Mouse (Mus musculus) erythroblast, adult 5-6 weeks (primary cell): ENCODE results near the gene Hoxa13. TPM values are rescaled to one million over a fixed set of nuclear protein-coding genes. Genes with fewer than 3 reads are reported as not detected.

ENCODE experiments used
- ATAC-seq: replicated peaks from 2 replicates; pipeline ENCODE4 v1.8.0; 2016; ENCODE audit warnings: moderate number of reproducible peaks, mild to moderate bottlenecking, moderate TSS enrichment, inconsistent platforms; ENCODE audit not compliant: poor library complexity, low FRiP score, severe bottlenecking
- total RNA-seq, 2 experiments: library from RNA; stranded (forward) in 1 of 2; stranded (reverse) in 1 of 2; fragments of 150-400 nt in 1 of 2; fragments of 200-764, 138-1000 nt in 1 of 2; gene quantifications; 2 replicates each; pipeline versions ENCODE4 v1.2.3 to v1.2.4; 2015 to 2017; ENCODE audit warnings: low replicate concordance in 2 of 2

Gene Hoxa13
- total RNA-seq, 2 experiments from 2014 or later = not detected

DNA sequence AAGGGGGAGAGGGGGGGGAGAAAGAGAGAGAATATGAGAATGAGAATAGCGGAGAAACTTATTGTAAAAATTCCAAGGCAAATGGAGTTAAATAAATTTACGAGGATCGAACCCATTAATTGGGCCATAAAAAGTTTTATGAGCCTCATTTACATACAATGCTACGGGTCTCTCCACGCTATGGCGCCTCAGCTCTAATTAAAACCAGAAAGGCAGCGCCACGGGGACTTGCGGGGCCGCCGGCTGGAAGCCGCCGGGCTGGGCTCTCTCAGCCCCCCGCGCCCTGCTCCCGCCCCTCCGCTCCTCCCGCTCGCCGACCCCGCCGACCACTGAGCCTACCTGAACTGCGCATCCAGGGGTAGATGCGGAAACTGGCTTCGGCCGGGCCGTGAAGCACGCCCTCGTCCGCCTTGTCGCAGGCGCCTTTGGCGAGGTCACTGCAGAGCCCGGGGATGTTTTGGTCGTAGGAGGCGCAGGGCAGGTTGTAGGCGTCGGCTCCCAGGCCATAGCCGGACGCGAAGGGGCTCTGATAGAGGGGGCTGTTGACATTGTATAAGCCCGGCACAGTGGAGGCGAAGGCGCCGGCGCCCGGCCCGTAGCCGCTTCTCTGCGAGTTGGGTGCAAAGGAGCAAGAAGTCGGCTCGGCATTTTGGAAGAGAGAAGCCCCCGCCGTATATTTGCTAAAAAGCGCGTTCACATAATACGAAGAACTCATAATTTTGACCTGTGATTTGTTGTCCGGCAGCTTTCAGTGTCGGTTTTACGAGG is 43.8 kb downstream of the Hoxa13 start:
- ATAC-seq = no peak

DNA sequence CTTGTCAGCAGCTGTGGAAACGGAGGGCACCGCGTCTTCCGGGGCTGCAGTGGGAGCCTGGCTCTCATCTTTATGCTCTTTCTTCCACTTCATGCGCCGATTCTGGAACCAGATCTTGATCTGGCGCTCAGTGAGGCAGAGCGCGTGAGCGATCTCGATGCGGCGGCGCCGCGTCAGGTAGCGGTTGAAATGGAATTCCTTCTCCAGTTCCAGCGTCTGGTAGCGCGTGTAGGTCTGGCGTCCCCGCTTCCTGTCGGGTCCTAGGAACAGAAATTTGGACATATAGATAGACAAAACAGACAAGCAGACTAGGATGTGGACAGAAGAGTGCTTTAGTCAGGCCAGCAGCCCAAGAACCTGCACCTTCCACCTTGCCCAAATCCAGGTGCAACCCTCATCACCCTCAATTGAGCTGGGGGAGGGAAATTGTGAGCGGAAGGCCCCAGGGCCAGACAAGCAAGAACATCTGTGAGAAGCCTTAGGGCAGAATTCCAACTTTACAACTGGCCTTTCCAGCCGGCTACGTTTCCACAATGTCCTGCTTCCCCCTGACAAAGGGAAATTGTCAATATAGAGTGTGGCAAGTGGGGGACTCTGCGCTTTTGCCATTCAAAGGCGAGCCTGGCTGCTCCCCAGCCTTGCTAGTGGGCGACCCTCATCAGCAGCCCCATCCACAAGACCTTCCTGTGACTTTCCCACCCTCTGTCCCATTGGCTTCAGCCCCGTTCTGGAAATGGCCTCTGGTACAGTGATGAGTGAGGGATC is 44.7 kb downstream of the Hoxa13 start:
- ATAC-seq = no peak

DNA sequence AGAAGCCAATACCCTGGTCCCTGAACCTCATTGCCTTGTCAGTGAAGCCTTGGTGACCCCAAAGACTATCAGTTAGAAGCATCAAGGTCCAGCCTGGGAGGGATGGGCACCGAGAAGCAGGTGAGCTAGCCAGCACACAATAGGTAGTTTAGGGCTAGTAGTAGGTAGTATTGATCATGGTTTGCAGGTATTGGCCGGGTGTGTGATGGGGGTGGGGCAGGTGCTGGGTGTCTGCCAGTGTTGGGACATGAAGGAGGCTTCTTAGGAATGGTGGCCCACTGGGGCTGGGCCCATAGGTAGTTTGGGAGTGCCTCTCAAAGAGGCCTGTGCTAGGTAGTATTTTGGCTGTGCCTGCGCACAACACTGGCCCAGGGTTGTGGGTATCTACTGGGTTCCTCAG is 45.6 kb downstream of the Hoxa13 start:
- no peak for ATAC-seq

GRCm38 (mm10) chr6:52214271-52214670 is 46.4 kb downstream of the Hoxa13 start:
- ATAC-seq = no peak

DNA sequence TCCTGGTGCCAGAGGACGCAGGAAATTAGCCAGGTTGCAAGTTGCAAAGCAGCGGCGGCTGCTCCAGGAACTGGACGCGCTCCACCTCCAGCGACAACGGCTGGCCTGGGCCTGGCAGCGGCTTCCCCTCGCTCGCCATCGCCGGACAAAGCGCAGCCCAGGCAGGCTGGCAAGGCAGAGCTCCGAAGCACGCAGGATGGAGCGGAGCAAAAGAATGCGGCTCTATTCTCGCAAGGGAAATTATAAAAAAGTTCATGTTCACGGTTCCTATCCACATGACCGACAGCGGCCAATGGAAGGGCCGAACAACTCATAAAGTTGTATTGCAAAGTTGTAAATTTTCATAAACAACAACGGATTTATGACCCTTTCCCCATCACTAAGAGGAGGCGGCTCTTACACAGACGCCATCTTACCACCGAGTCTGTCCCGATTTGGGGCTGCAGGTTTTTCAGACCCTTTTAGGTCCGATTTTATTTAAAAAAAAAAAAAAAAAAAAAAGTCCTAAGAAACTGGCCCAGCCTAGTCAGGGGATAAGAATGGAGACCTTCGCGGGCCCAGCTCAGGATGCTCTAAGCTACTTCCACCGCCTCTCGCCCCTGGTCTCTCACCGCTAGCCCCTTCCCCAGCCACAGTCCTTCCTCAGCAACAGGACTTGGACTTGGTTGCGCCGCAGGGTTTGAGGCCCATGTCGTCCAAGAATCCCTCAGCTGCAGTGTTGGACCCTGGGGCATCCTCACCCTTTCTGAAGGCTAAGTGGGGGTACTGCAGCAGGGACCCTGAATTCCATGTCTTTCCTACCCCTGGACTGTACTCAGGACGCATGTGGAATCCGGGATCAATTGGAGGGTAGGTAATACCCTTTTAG is 47.3 kb downstream of the Hoxa13 start, which contains the start of the genes Hoxa3 and Gm28308:
Gene Hoxa3 (minus strand): TSS at position 218 of the 868 bp plus-strand sequence.
Gene Gm28308 (minus strand): TSS at position 221 of the 868 bp plus-strand sequence.
- no peak for ATAC-seq

GRCm38 (mm10) chr6:52212556-52213118 is 48.0 kb downstream of the Hoxa13 start:
- no peak for ATAC-seq

GRCm38 (mm10) chr6:52211961-52212360 is 48.7 kb downstream of the Hoxa13 start:
- no peak for ATAC-seq

DNA sequence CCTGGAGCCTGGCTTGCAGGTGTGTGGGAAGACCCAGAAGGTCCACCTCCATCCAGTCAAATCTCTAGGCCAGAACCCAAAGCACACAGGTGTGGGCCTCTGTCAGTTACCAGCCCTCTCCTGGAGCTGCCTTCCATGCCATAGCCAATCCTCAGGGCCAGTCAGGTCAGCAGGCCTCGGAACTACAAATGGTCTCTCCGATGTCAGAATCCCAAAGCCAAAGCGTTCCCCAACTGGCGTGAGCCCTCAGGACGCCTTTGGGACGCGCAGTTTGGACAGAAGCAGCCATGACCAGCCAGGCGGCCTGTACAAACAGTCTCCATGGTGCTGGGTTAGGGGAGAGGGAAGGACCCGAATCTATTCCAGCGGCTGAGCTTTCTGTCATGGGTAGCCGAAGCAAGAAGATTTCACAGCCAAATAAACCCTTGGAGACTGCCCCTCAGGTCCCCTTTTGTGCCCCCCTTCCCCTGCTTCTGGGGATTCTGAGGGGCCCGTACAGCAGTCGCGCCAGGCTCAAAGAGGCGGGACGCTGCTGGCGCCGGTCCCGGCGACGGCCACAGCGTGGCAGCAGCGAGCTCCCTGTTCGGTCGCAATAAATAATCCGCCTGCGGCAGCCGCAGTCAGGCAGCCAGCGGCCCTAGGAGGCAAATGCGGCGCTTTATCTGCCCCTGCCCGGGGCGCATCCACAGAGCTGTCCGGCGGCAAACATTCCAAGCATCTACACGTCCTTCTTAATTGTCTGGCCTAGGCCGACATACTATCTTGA is 49.3 kb downstream of the Hoxa13 start:
- ATAC-seq = no peak

GRCm38 (mm10) chr6:52209685-52210046 is 51.0 kb downstream of the Hoxa13 start:
- ATAC-seq = no peak

GRCm38 (mm10) chr6:52208868-52209684 is 51.6 kb downstream of the Hoxa13 start:
- ATAC-seq = no peak

DNA sequence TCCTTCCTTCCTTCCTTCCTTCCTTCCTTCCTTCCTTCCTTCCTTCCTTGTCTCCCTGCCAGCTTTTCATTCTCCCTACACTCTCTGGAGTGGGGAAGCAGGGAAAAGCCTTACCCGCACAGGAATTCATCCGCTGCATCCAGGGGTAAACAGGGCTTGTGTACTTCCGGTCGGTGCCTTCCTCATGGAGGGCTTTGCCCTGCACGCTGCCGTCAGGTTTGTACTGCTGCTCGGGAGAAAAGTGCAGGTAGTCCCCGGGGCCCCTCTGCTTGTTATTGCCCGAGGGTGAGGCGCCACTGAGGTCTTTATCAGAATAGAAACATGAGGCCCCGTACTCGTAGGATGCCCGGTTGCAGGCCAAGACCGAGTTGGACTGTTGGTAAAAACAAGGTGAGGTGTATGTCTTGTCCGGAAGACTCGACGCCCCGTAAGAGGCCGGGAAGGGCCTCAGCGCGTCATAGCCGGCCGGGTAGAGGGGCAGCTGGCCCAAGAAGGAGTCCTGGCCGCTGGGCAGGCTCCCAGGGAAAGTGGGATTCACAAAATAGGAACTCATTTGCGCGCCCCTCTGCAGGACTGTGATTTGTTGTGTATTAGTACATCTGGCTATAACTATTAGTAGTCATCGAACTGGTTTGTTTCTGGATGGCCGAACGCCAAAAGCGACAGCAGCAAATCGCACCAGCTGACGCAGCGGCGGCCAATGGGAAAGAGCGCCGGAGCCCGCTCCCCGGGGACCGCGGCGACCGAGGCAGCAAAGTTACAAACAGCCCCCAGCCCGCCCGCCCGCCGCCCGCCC is 52.4 kb downstream of the Hoxa13 start, which contains the start of gene Hoxa6:
Gene Hoxa6 (minus strand): TSS at position 651 of the 796 bp plus-strand sequence.
- no peak for ATAC-seq

Other genes with a start within 250 kb of the Hoxa13 start
- gene Skap2, start 248.3 kb downstream of the Hoxa13 start, total RNA-seq (2015; ENCODE audit: low replicate concordance) = 34.8 and 68.1 TPM in 2 replicates
- 37.2 and 38.3 TPM in 2 replicates for gene Skap2, start 248.3 kb downstream of the Hoxa13 start, total RNA-seq (2017; ENCODE audit: low replicate concordance)
- not detected in 2 replicates for gene Hoxa1, start 102.6 kb downstream of the Hoxa13 start, total RNA-seq (2015; ENCODE audit: low replicate concordance)
- gene Hoxa1, start 102.6 kb downstream of the Hoxa13 start, total RNA-seq (2017; ENCODE audit: low replicate concordance) = not detected in 2 replicates
- gene Hoxa2, start 96.0 kb downstream of the Hoxa13 start, total RNA-seq (2015; ENCODE audit: low replicate concordance) = not detected in 2 replicates
- gene Hoxa2, start 96.0 kb downstream of the Hoxa13 start, total RNA-seq (2017; ENCODE audit: low replicate concordance) = not detected in 2 replicates
- not detected in 2 replicates for gene 5730596B20Rik, start 83.4 kb downstream of the Hoxa13 start, total RNA-seq (2015; ENCODE audit: low replicate concordance)
- gene 5730596B20Rik, start 83.4 kb downstream of the Hoxa13 start, total RNA-seq (2017; ENCODE audit: low replicate concordance) = not detected in 2 replicates
- gene Hoxa4, start 69.1 kb downstream of the Hoxa13 start, total RNA-seq (2015; ENCODE audit: low replicate concordance) = not detected in 2 replicates
- 0.34 TPM in 1 of 2 replicates, not detected in the other for gene Hoxa4, start 69.1 kb downstream of the Hoxa13 start, total RNA-seq (2017; ENCODE audit: low replicate concordance)
- gene Hoxa5, start 56.3 kb downstream of the Hoxa13 start, total RNA-seq (2015; ENCODE audit: low replicate concordance) = not detected in 2 replicates
- 0.17 and 0.56 TPM in 2 replicates for gene Hoxa5, start 56.3 kb downstream of the Hoxa13 start, total RNA-seq (2017; ENCODE audit: low replicate concordance)
- not detected in 2 replicates for gene Hoxa6, start 52.2 kb downstream of the Hoxa13 start, total RNA-seq (2015; ENCODE audit: low replicate concordance)
- not detected in 2 replicates for gene Hoxa6, start 52.2 kb downstream of the Hoxa13 start, total RNA-seq (2017; ENCODE audit: low replicate concordance)
- not detected in 2 replicates for gene Hoxa3, start 47.5 kb downstream of the Hoxa13 start, total RNA-seq (2015; ENCODE audit: low replicate concordance)
- not detected in 2 replicates for gene Hoxa3, start 47.5 kb downstream of the Hoxa13 start, total RNA-seq (2017; ENCODE audit: low replicate concordance)
- not detected in 2 replicates for gene Gm28308, start 47.5 kb downstream of the Hoxa13 start, total RNA-seq (2015; ENCODE audit: low replicate concordance)
- gene Gm28308, start 47.5 kb downstream of the Hoxa13 start, total RNA-seq (2017; ENCODE audit: low replicate concordance) = not detected in 2 replicates
- gene Hoxa7, start 39.0 kb downstream of the Hoxa13 start, total RNA-seq (2015; ENCODE audit: low replicate concordance) = 0.77 and 2.5 TPM in 2 replicates
- gene Hoxa7, start 39.0 kb downstream of the Hoxa13 start, total RNA-seq (2017; ENCODE audit: low replicate concordance) = 1.3 and 2.1 TPM in 2 replicates
- 3.3 TPM in 1 of 2 replicates, not detected in the other for gene Hoxa9, start 29.8 kb downstream of the Hoxa13 start, total RNA-seq (2015; ENCODE audit: low replicate concordance)
- 2.5 and 4.0 TPM in 2 replicates for gene Hoxa9, start 29.8 kb downstream of the Hoxa13 start, total RNA-seq (2017; ENCODE audit: low replicate concordance)
- gene Hoxa10, start 20.0 kb downstream of the Hoxa13 start, total RNA-seq (2015; ENCODE audit: low replicate concordance) = not detected in 2 replicates
- not detected in 2 replicates for gene Hoxa10, start 20.0 kb downstream of the Hoxa13 start, total RNA-seq (2017; ENCODE audit: low replicate concordance)
- gene Hoxa11, start 15.1 kb downstream of the Hoxa13 start, total RNA-seq (2015; ENCODE audit: low replicate concordance) = not detected in 2 replicates
- not detected in 2 replicates for gene Hoxa11, start 15.1 kb downstream of the Hoxa13 start, total RNA-seq (2017; ENCODE audit: low replicate concordance)
- not detected in 2 replicates for gene Evx1, start 52.6 kb upstream of the Hoxa13 start, total RNA-seq (2015; ENCODE audit: low replicate concordance)
- gene Evx1, start 52.6 kb upstream of the Hoxa13 start, total RNA-seq (2017; ENCODE audit: low replicate concordance) = not detected in 2 replicates